Mouse (Mus musculus): ENCODE data around the gene 1700034J05Rik. TPM values are rescaled to one million over a fixed set of nuclear protein-coding genes. Genes with fewer than 3 reads are reported as not detected.
A peak's percentile ranks its signal among the peaks of the same experiment; 100 is the strongest.

1700034J05Rik gene
- polyA plus RNA-seq, 1 experiment from 2014 or later, result not detected

- Histone ChIP-seq H3K4me2 (replicated peaks; ENCODE audit: low read depth) (no peak overlapping the region), H3K27ac (ENCODE audit: low read depth, low read length) (peak overlapping the region; percentile 41; the same call in 1 of the 2 replicates), H3K9ac (ENCODE audit: low read depth, low read length) (no peak overlapping the region), H3K36me3 (ENCODE audit: control insufficient read depth, insufficient read depth) (0 out of 2 replicates have a peak, but pooled peaks cover 6% of the 10 kb centered on the region), H3K4me3 (ENCODE audit: low read depth, low read length) (no peak overlapping the region), H3K4me1 (replicated peaks; ENCODE audit: control insufficient read depth, insufficient read depth, low read length) (peaks cover 11% of the 10 kb centered on the region), H3K9me3 (ENCODE audit: control insufficient read depth) (no peaks in the 10 kb centered on the region), H3K27me3 (replicated peaks; ENCODE audit: control insufficient read depth, insufficient read depth, low read length) (no peaks in the 10 kb centered on the region)
- peak; percentile 58; the same call in 1 of the 2 replicates for ATAC-seq
- WGBS, result 61% methylated on average over 8 of the region's 8 CpGs
- TF ChIP-seq CTCF (IDR thresholded peaks at IDR 0.05; ENCODE audit: low read depth), result no peak
Measured at GRCm38 (mm10) chr6:146939026-146939425, 15.2 kb downstream of the 1700034J05Rik start.

GRCm38 (mm10) chr6:146935957-146936356, 18.3 kb downstream of the 1700034J05Rik start:
- no peak for ATAC-seq
- no peak for TF ChIP-seq CTCF (IDR thresholded peaks at IDR 0.05; ENCODE audit: low read depth)
- H3K27ac ChIP-seq (ENCODE audit: low read depth, low read length), result no peak overlapping the region
- 0 out of 2 replicates have a peak, but pooled peaks cover 6% of the 10 kb centered on the region for H3K36me3 ChIP-seq (ENCODE audit: control insufficient read depth, insufficient read depth)
- no peaks in the 10 kb centered on the region for H3K9me3 ChIP-seq (ENCODE audit: control insufficient read depth)
- no peak overlapping the region for H3K4me3 ChIP-seq (ENCODE audit: low read depth, low read length)
- H3K9ac ChIP-seq (ENCODE audit: low read depth, low read length), result no peak overlapping the region
- H3K27me3 ChIP-seq (replicated peaks; ENCODE audit: control insufficient read depth, insufficient read depth, low read length), result no peaks in the 10 kb centered on the region
- H3K4me1 ChIP-seq (replicated peaks; ENCODE audit: control insufficient read depth, insufficient read depth, low read length), result peaks cover 6% of the 10 kb centered on the region
- WGBS, result 85% methylated on average over 6 of the region's 6 CpGs
- H3K4me2 ChIP-seq (replicated peaks; ENCODE audit: low read depth), result no peak overlapping the region

GRCm38 (mm10) chr6:146933123-146933522, 21.1 kb downstream of the 1700034J05Rik start:
- Histone ChIP-seq H3K36me3 (ENCODE audit: control insufficient read depth, insufficient read depth) (no peaks in the 10 kb centered on the region), H3K27me3 (replicated peaks; ENCODE audit: control insufficient read depth, insufficient read depth, low read length) (no peaks in the 10 kb centered on the region), H3K9ac (ENCODE audit: low read depth, low read length) (no peak overlapping the region), H3K4me1 (replicated peaks; ENCODE audit: control insufficient read depth, insufficient read depth, low read length) (peaks cover 5% of the 10 kb centered on the region), H3K27ac (ENCODE audit: low read depth, low read length) (no peak overlapping the region), H3K4me2 (replicated peaks; ENCODE audit: low read depth) (no peak overlapping the region), H3K4me3 (ENCODE audit: low read depth, low read length) (no peak overlapping the region), H3K9me3 (ENCODE audit: control insufficient read depth) (no peaks in the 10 kb centered on the region)
- ATAC-seq, result peak; percentile 74
- 28% methylated on average over 6 of the region's 6 CpGs for WGBS
- no peak for TF ChIP-seq CTCF (IDR thresholded peaks at IDR 0.05; ENCODE audit: low read depth)

GRCm38 (mm10) chr6:146929031-146929430, 25.2 kb downstream of the 1700034J05Rik start:
- 0 out of 2 replicates have a peak, but pooled peaks cover 4% of the 10 kb centered on the region for H3K36me3 ChIP-seq (ENCODE audit: control insufficient read depth, insufficient read depth)
- H3K9me3 ChIP-seq (ENCODE audit: control insufficient read depth), result no peaks in the 10 kb centered on the region
- no peak overlapping the region for H3K4me3 ChIP-seq (ENCODE audit: low read depth, low read length)
- 94% methylated on average over 2 of the region's 2 CpGs for WGBS
- no peak overlapping the region for H3K9ac ChIP-seq (ENCODE audit: low read depth, low read length)
- H3K27me3 ChIP-seq (replicated peaks; ENCODE audit: control insufficient read depth, insufficient read depth, low read length), result no peaks in the 10 kb centered on the region
- no peak overlapping the region for H3K27ac ChIP-seq (ENCODE audit: low read depth, low read length)
- no peak for TF ChIP-seq CTCF (IDR thresholded peaks at IDR 0.05; ENCODE audit: low read depth)
- peaks cover 5% of the 10 kb centered on the region for H3K4me1 ChIP-seq (replicated peaks; ENCODE audit: control insufficient read depth, insufficient read depth, low read length)
- no peak for ATAC-seq
- H3K4me2 ChIP-seq (replicated peaks; ENCODE audit: low read depth), result no peak overlapping the region

GRCm38 (mm10) chr6:146928108-146928507, 26.1 kb downstream of the 1700034J05Rik start:
- H3K27ac ChIP-seq (ENCODE audit: low read depth, low read length), result peak overlapping the region; percentile 21; the same call in 1 of the 2 replicates
- H3K4me1 ChIP-seq (replicated peaks; ENCODE audit: control insufficient read depth, insufficient read depth, low read length), result peaks cover 3% of the 10 kb centered on the region
- H3K9me3 ChIP-seq (ENCODE audit: control insufficient read depth), result no peaks in the 10 kb centered on the region
- H3K4me2 ChIP-seq (replicated peaks; ENCODE audit: low read depth), result no peak overlapping the region
- H3K9ac ChIP-seq (ENCODE audit: low read depth, low read length), result no peak overlapping the region
- TF ChIP-seq CTCF (IDR thresholded peaks at IDR 0.05; ENCODE audit: low read depth), result no peak
- H3K36me3 ChIP-seq (ENCODE audit: control insufficient read depth, insufficient read depth), result 0 out of 2 replicates have a peak, but pooled peaks cover 4% of the 10 kb centered on the region
- ATAC-seq, result no peak
- H3K27me3 ChIP-seq (replicated peaks; ENCODE audit: control insufficient read depth, insufficient read depth, low read length), result no peaks in the 10 kb centered on the region
- no peak overlapping the region for H3K4me3 ChIP-seq (ENCODE audit: low read depth, low read length)
- WGBS, result 39% methylated on average over 3 of the region's 3 CpGs

GRCm38 (mm10) chr6:146926415-146926980, 27.7 kb downstream of the 1700034J05Rik start:
- no peak overlapping the region for H3K9ac ChIP-seq (ENCODE audit: low read depth, low read length)
- no peak overlapping the region for H3K4me3 ChIP-seq (ENCODE audit: low read depth, low read length)
- H3K27me3 ChIP-seq (replicated peaks; ENCODE audit: control insufficient read depth, insufficient read depth, low read length), result no peaks in the 10 kb centered on the region
- no peaks in the 10 kb centered on the region; the same call in 1 of the 2 replicates for H3K4me1 ChIP-seq (replicated peaks; ENCODE audit: control insufficient read depth, insufficient read depth, low read length)
- ATAC-seq, result no peak
- no peak for TF ChIP-seq CTCF (IDR thresholded peaks at IDR 0.05; ENCODE audit: low read depth)
- no peaks in the 10 kb centered on the region for H3K9me3 ChIP-seq (ENCODE audit: control insufficient read depth)
- WGBS, result 72% methylated on average over 5 of the region's 5 CpGs
- 0 out of 2 replicates have a peak, but pooled peaks cover 4% of the 10 kb centered on the region for H3K36me3 ChIP-seq (ENCODE audit: control insufficient read depth, insufficient read depth)
- H3K4me2 ChIP-seq (replicated peaks; ENCODE audit: low read depth), result no peak overlapping the region
- H3K27ac ChIP-seq (ENCODE audit: low read depth, low read length), result no peak overlapping the region
